Mouse (Mus musculus) CH12.LX (cell line): ENCODE measurements around the gene Zcchc9. TPM values are rescaled to one million over a fixed set of nuclear protein-coding genes. Genes with fewer than 3 reads are reported as not detected.

Source experiments
- DNase-seq: peaks from one replicate; pipeline ENCODE4 v3.0.0-alpha.2; 2013; ENCODE audit errors: extremely low read depth
- H3K27ac ChIP-seq: 2 replicates; pipeline ENCODE4 v1.5.1; 2012; ENCODE audit warnings: low read depth, mild to moderate bottlenecking, control low read depth, moderate library complexity; ENCODE audit not compliant: insufficient read depth
- H3K27me3 ChIP-seq: replicated peaks from 2 replicates; pipeline ENCODE3; 2012; ENCODE audit warnings: inconsistent platforms
- H3K36me3 ChIP-seq, 2 experiments: replicated peaks in 1 of 2; 2 replicates each; pipeline versions ENCODE3 to v1.6.1; 2012; ENCODE audit warnings: inconsistent platforms in 1 of 2, low read length in 1 of 2, mild to moderate bottlenecking in 1 of 2, mixed read lengths in 1 of 2, moderate library complexity in 1 of 2; ENCODE audit not compliant: control insufficient read depth in 1 of 2, insufficient read depth in 1 of 2
- H3K4me1 ChIP-seq, 2 experiments: 2 replicates each; pipeline ENCODE4 v1.6.1; 2012; ENCODE audit warnings: inconsistent platforms in 1 of 2, moderate library complexity in 1 of 2; ENCODE audit not compliant: insufficient read depth in 2 of 2, control insufficient read depth in 1 of 2
- H3K4me2 ChIP-seq: 2 replicates; pipeline ENCODE4 v1.6.1; 2012; ENCODE audit warnings: low read depth, mild to moderate bottlenecking, control low read depth; ENCODE audit not compliant: poor library complexity, insufficient read depth, severe bottlenecking
- H3K4me3 ChIP-seq, 3 experiments: fragments of 150-350 bp in 1 of 3; sonication (generic) in 1 of 3; replicated peaks in 1 of 3; 2 replicates each; pipeline versions ENCODE3 to v1.5.1; 2011 to 2012; ENCODE audit warnings: low read depth in 2 of 3, low read length in 2 of 3, mild to moderate bottlenecking in 2 of 3, moderate library complexity in 2 of 3, control low read depth in 1 of 3, improper control_type of control experiment in 1 of 3, inconsistent platforms in 1 of 3, mixed read lengths in 1 of 3; ENCODE audit not compliant: poor library complexity in 1 of 3
- H3K79me2 ChIP-seq: replicated peaks from 2 replicates; pipeline ENCODE4 v1.6.1; 2012; ENCODE audit warnings: mild to moderate bottlenecking, moderate library complexity; ENCODE audit not compliant: control insufficient read depth, poor library complexity, insufficient read depth, severe bottlenecking; ENCODE audit errors: extremely low read depth
- H3K9ac ChIP-seq: 2 replicates; pipeline ENCODE4 v1.6.1; 2012; ENCODE audit warnings: low read depth, mild to moderate bottlenecking, control low read depth, moderate library complexity; ENCODE audit not compliant: insufficient read depth
- H3K9me3 ChIP-seq: replicated peaks from 2 replicates; pipeline ENCODE3; 2012; ENCODE audit warnings: low read length, inconsistent platforms, mixed read lengths
- CTCF ChIP-seq, 2 experiments: IDR thresholded peaks in 1 of 2; conservative IDR thresholded peaks in 1 of 2; 2 replicates each; pipeline ENCODE4 v1.5.1; 2011 to 2012; ENCODE audit warnings: low read depth in 2 of 2, low read length in 2 of 2, improper control_type of control experiment in 1 of 2, inconsistent platforms in 1 of 2, mild to moderate bottlenecking in 1 of 2, moderate library complexity in 1 of 2
- E2F4 ChIP-seq: IDR thresholded peaks from 2 replicates; pipeline ENCODE4 v1.6.1; 2011; ENCODE audit warnings: low read depth, low read length, improper control_type of control experiment; ENCODE audit not compliant: insufficient replicate concordance
- ELF1 ChIP-seq: IDR thresholded peaks from 2 replicates; pipeline ENCODE4 v1.6.1; 2014; ENCODE audit warnings: low read depth, mild to moderate bottlenecking, inconsistent platforms, low read length, improper control_type of control experiment
- ETS1 ChIP-seq: conservative IDR thresholded peaks from 2 replicates; pipeline ENCODE4 v1.6.1; 2012; ENCODE audit warnings: low read depth, mild to moderate bottlenecking, inconsistent platforms, low read length, improper control_type of control experiment, moderate library complexity
- GABPA ChIP-seq: IDR thresholded peaks from 2 replicates; pipeline ENCODE4 v1.6.1; 2012; ENCODE audit warnings: low read depth, low read length, improper control_type of control experiment, inconsistent platforms; ENCODE audit not compliant: insufficient replicate concordance
- HCFC1 ChIP-seq: IDR thresholded peaks from 2 replicates; pipeline ENCODE4 v1.6.1; 2012; ENCODE audit warnings: low read depth, mild to moderate bottlenecking, inconsistent platforms, low read length, improper control_type of control experiment
- IRF4 ChIP-seq: IDR thresholded peaks from 2 replicates; pipeline ENCODE4 v1.6.1; 2014; ENCODE audit warnings: low read depth, mild to moderate bottlenecking, inconsistent platforms, low read length, improper control_type of control experiment
- KAT2A ChIP-seq: IDR thresholded peaks from 2 replicates; pipeline ENCODE4 v1.6.1; 2012; ENCODE audit warnings: low read length, improper control_type of control experiment, inconsistent platforms; ENCODE audit not compliant: insufficient replicate concordance
- MAFK ChIP-seq: IDR thresholded peaks from 2 replicates; pipeline ENCODE4 v1.6.1; 2011; ENCODE audit warnings: low read length, improper control_type of control experiment; ENCODE audit not compliant: insufficient replicate concordance
- MEF2A ChIP-seq: IDR thresholded peaks from 2 replicates; pipeline ENCODE4 v1.6.1; 2014; ENCODE audit warnings: low read depth, mild to moderate bottlenecking, inconsistent platforms, low read length, improper control_type of control experiment, borderline replicate concordance
- MXI1 ChIP-seq: IDR thresholded peaks from 2 replicates; pipeline ENCODE4 v1.6.1; 2011; ENCODE audit warnings: mild to moderate bottlenecking, low read depth, low read length, improper control_type of control experiment
- MYC ChIP-seq: IDR thresholded peaks from 2 replicates; pipeline ENCODE4 v1.6.1; 2011; ENCODE audit warnings: low read depth, mild to moderate bottlenecking, improper control_type of control experiment, low read length
- NELFE ChIP-seq: IDR thresholded peaks from 2 replicates; pipeline ENCODE4 v1.6.1; 2011; ENCODE audit warnings: low read depth, low read length, improper control_type of control experiment
- POLR2A ChIP-seq: IDR thresholded peaks from 2 replicates; pipeline ENCODE4 v1.6.1; 2011; ENCODE audit warnings: low read depth, mild to moderate bottlenecking, improper control_type of control experiment, low read length
- POLR2AphosphoS2 ChIP-seq: IDR thresholded peaks from 2 replicates; pipeline ENCODE4 v1.6.1; 2011; ENCODE audit warnings: low read depth, low read length, improper control_type of control experiment
- SIN3A ChIP-seq: IDR thresholded peaks from 2 replicates; pipeline ENCODE4 v1.6.1; 2012; ENCODE audit warnings: low read length, improper control_type of control experiment, inconsistent platforms
- SMC3 ChIP-seq: IDR thresholded peaks from 2 replicates; pipeline ENCODE4 v1.6.1; 2011; ENCODE audit warnings: low read depth, low read length, improper control_type of control experiment
- TCF12 ChIP-seq: IDR thresholded peaks from 2 replicates; pipeline ENCODE4 v1.6.1; 2014; ENCODE audit warnings: low read depth, mild to moderate bottlenecking, inconsistent platforms, low read length, improper control_type of control experiment
- UBTF ChIP-seq: IDR thresholded peaks from 2 replicates; pipeline ENCODE4 v1.6.1; 2012; ENCODE audit warnings: low read depth, mild to moderate bottlenecking, inconsistent platforms, low read length, improper control_type of control experiment, moderate library complexity
- USF2 ChIP-seq: conservative IDR thresholded peaks from 2 replicates; pipeline ENCODE4 v1.6.1; 2011; ENCODE audit warnings: low read depth, low read length, improper control_type of control experiment
- ZMIZ1 ChIP-seq: IDR thresholded peaks from 2 replicates; pipeline ENCODE4 v1.6.1; 2012; ENCODE audit warnings: low read depth, mild to moderate bottlenecking, inconsistent platforms, low read length, improper control_type of control experiment
- dilution Hi-C: fragments of 300-500 bp; cut with MboI; formaldehyde crosslinking; loops from 2 replicates; pipeline ENCODE4 v1.14.3; 2020; ENCODE audit warnings: low sequenced_read_pairs; ENCODE audit not compliant: extremely low pct_unique_long_range_greater_than_20kb, extremely low pct_ligation_motif_present
- in situ Hi-C: fragments of 300-500 bp; cut with MboI; formaldehyde crosslinking; loops from 3 replicates; pipeline ENCODE4 v1.14.3; 2019; ENCODE audit warnings: low sequenced_read_pairs, low pct_ligation_motif_present, low pct_unique_long_range_greater_than_20kb, mixed read lengths
- polyA plus RNA-seq: library from polyadenylated mRNA; unstranded; fragments of >175 nt; gene quantifications from 2 replicates; pipeline ENCODE4 v1.2.1, GENCODE M21; 2012; ENCODE audit warnings: low read depth; ENCODE audit not compliant: insufficient read length
- total RNA-seq, 2 experiments: library from RNA; depleted of rRNA; stranded (reverse); fragments of 300-350 nt in 1 of 2; fragments of >200 nt in 1 of 2; gene quantifications; 2 replicates each; pipeline ENCODE4 v1.2.3; 2012 to 2014

The Zcchc9 gene
- total and polyA plus RNA-seq, 3 experiments = 41.6 to 89.1 (median 47.9) TPM

- H3K9me3 ChIP-seq = no peaks in the 10 kb centered on the region
- no peak overlapping the region for H3K4me2 ChIP-seq
- H3K36me3 ChIP-seq = no peaks in the 10 kb centered on the region
- H3K27ac ChIP-seq = no peak overlapping the region
- dilution Hi-C loops = no loop called here
- TF ChIP-seq TCF12 (no peak), ZMIZ1 (no peak)
- no peak for DNase-seq
- in situ Hi-C loops = no loop called here
- no peaks in the 10 kb centered on the region for H3K79me2 ChIP-seq
- no peak overlapping the region for H3K4me3 ChIP-seq
- H3K9ac ChIP-seq = no peak overlapping the region
- H3K4me1 ChIP-seq = peaks cover 3 to 23% of the 10 kb centered on the region in 2 experiments; a peak in 2 of 4 replicates
- no peaks in the 10 kb centered on the region for H3K27me3 ChIP-seq
These were observed 49.0 kb downstream of the Zcchc9 start for GRCm38 (mm10) chr13:91758316-91759048.

- H3K9ac ChIP-seq = no peak overlapping the region
- peaks cover 3 to 14% of the 10 kb centered on the region in 2 experiments; a peak in 2 of 4 replicates for H3K4me1 ChIP-seq
- H3K27ac ChIP-seq = no peak overlapping the region
- no peaks in the 10 kb centered on the region for H3K27me3 ChIP-seq
- DNase-seq = no peak
- no peak overlapping the region for H3K4me3 ChIP-seq
- in situ Hi-C loops (no loop called here), dilution Hi-C loops (no loop called here)
- H3K36me3 ChIP-seq = no peaks in the 10 kb centered on the region
- no peaks in the 10 kb centered on the region for H3K79me2 ChIP-seq
- TF ChIP-seq POLR2AphosphoS2 (no peak), MAFK (no peak), USF2 (no peak), POLR2A (no peak), MYC (no peak), GABPA (no peak), MEF2A (no peak), MXI1 (no peak), TCF12 (no peak), CTCF (conservative IDR thresholded peaks at IDR 0.05 in 1 of 2, IDR thresholded peaks at IDR 0.05 in 1 of 2; ENCODE audit: low read depth in 2 of 2, low read length in 2 of 2) (no peak), HCFC1 (no peak), ETS1 (no peak), UBTF (no peak), ELF1 (no peak), E2F4 (no peak), NELFE (no peak), IRF4 (no peak), SMC3 (no peak), SIN3A (no peak), KAT2A (no peak)
- no peaks in the 10 kb centered on the region for H3K9me3 ChIP-seq
- H3K4me2 ChIP-seq = no peak overlapping the region
These were observed 51.3 kb downstream of the Zcchc9 start for GRCm38 (mm10) chr13:91756230-91756629.
